Mouse (Mus musculus) left cerebral cortex, adult 8-10 months (tissue): ENCODE data around the gene Eif3b. TPM values are rescaled to one million over a fixed set of nuclear protein-coding genes. Genes with fewer than 3 reads are reported as not detected.

ENCODE experiments used
- DNase-seq, 2 experiments: peaks; one replicate each; pipeline ENCODE4 v3.0.0; 2022; ENCODE audit warnings: low spot score in 2 of 2
- microRNA-seq, 2 experiments: library from miRNA; unstranded; fragments of <30 nt; microRNA quantifications; one replicate each; pipeline ENCODE4 v1.2.0; 2022
- total RNA-seq, 4 experiments: library from RNA; stranded (reverse); gene quantifications; 2 replicates each; pipeline ENCODE4 v1.2.4; 2022

Gene Eif3b
- total RNA-seq, 4 experiments from 2014 or later = 81.0 to 93.2 (median 86.4) TPM

DNA sequence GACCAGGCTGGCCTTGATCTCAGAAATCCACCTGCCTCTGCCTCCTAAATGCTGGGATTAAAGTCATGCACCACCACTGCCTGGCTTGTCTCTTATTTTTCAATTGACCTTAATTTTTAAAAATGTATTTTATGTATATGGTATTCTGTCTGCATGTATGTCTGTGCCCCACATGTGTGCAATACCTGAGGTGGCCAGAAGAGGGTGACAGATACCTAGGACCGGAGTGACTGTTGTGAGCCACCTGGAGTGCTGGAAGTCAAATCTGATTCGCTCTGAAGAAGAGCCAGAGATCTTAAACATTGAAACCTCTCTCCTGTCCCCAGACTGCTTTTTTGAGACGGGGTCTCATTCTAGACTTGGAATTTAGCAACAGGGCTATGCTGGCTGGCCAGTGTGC, 53.2 kb downstream of the Eif3b start:
- DNase-seq = no peak

DNA sequence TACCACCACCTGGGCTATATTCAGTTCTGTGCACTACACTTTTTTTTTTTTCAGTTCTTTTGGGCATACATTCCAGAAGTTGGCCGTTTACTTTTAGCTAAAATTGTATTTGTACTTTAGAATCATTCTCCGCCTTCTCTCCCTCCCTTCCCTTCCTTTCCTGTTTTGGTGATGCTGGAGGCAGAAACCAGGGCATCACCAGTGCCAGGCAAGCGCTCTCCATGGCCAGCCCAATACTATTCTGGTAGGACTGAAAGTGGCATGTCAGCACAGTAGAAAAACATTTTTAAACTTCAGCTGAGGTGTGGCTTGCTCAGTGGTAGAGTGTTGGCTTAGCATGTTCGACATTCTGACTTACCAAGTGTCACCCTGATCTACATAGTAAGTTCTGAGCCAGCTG, 62.3 kb downstream of the Eif3b start:
- no peak for DNase-seq

DNA sequence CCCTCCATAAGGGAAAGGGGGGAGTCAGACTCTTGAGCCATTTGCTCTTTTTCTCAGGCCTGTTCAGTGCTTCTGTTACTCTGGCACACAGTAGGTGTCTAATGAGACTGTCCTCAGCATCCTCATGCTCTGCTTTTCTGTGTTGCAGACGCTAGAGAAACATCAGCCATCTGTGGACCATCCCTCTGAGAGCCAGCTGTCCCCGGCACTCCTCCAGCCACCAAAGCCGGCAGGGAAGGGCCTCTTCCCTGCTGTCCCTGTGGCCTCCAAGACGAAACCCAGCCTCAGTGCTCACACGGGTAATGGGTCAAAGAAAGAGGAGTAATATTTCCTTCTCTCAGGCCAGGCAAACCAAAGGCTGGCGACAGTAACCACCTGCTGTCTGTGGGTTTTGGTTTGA, 72.0 kb downstream of the Eif3b start:
- no peak for DNase-seq

DNA sequence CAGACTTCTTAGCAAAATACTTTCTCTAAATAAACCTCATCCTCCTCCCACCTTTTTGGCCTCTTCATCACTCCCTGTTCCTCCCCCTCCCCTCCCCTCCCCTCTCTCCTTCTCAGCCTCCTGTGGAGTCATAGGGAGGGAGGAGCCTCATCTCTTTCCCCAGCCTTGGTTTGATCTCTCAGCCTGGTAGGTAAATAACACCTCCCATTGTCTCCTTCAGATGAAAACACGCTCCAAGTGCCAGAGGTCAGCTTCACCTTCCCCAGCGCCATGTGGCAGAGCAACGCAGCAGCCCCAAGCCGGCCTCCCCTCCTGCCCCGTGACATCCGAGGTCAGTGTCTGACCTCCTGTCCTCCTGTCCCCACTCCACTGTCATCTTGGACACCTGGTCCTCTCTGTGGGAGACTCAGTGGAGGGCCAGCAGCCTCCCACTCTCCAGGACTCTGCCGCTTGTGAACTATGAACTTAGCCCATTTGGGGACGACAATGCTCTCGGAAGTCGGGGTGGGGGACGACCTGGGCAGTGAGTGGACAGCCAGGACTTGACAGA, 73.6 kb downstream of the Eif3b start:
- DNase-seq = no peak

Small RNAs within 50 kb of the gene (microRNA-seq; reads per million reads assigned to microRNA genes)
- 0.42 to 1.3 reads per million in 2 experiments for gene Mir7038

Other genes starting within 250 kb of the Eif3b start
- 10 to 100 TPM; 14.1 to 22.2 (median 18.6) TPM for gene Mad1l1, start 97.8 kb upstream of the Eif3b start, total RNA-seq
- gene Nudt1, start 97.7 kb upstream of the Eif3b start, total RNA-seq = 1 to 10 TPM; 5.9 to 7.3 (median 6.1) TPM
- 10 to 100 TPM in 3 of 4 experiments, 1 to 10 TPM in 1; 8.9 to 13.3 (median 11.1) TPM for gene Mrm2, start 87.4 kb upstream of the Eif3b start, total RNA-seq
- gene Snx8, start 30.1 kb upstream of the Eif3b start, total RNA-seq = 10 to 100 TPM; 12.5 to 14.7 (median 13.0) TPM
- not detected for gene Gm4869, start 26.3 kb downstream of the Eif3b start, total RNA-seq
- gene Chst12, start 86.2 kb downstream of the Eif3b start, total RNA-seq = 10 to 100 TPM; 17.4 to 20.2 (median 18.7) TPM
- gene Grifin, start 145.7 kb downstream of the Eif3b start, total RNA-seq = 1 to 10 TPM in 1 of 4 experiments, under 1 TPM in 2, not detected in 1; 0.80 to 1.3 (median 0.93) TPM
- 10 to 100 TPM; 19.9 to 24.1 (median 22.3) TPM for gene Lfng, start 188.0 kb downstream of the Eif3b start, total RNA-seq
- 100 to 1,000 TPM; 173 to 201 (median 187) TPM for gene Ttyh3, start 229.7 kb downstream of the Eif3b start, total RNA-seq